Mouse (Mus musculus) liver, embryonic 14.5 days (tissue): ENCODE results near the gene Cep55.

ENCODE experiments used
- CTCF ChIP-seq: IDR thresholded peaks from 2 replicates; pipeline ENCODE4 v1.5.1; 2016; ENCODE audit warnings: antibody characterized with exemption, low read depth, control low read depth
- EP300 ChIP-seq: IDR thresholded peaks from 2 replicates; pipeline ENCODE4 v1.6.1; 2016; ENCODE audit warnings: antibody characterized with exemption, low read depth

- TF ChIP-seq CTCF (no peak), EP300 (no peak)
Measured at GRCm38 (mm10) chr19:38054720-38055192, at the start of gene Cep55.
